Mouse (Mus musculus) erythroid progenitor cell, adult 5-6 weeks (primary cell): ENCODE results near the gene Dlgap3. TPM values are rescaled to one million over a fixed set of nuclear protein-coding genes. Genes with fewer than 3 reads are reported as not detected.

Experiments
- ATAC-seq: replicated peaks from 2 replicates; pipeline ENCODE4 v1.8.0; 2016; ENCODE audit warnings: moderate number of reproducible peaks, mild to moderate bottlenecking, moderate TSS enrichment, inconsistent platforms; ENCODE audit not compliant: poor library complexity, low FRiP score, severe bottlenecking
- total RNA-seq, 2 experiments: library from RNA; stranded (forward) in 1 of 2; stranded (reverse) in 1 of 2; fragments of 150-400 nt in 1 of 2; fragments of 186-747, 209-891 nt in 1 of 2; gene quantifications; 2 replicates each; pipeline versions ENCODE4 v1.2.3 to v1.2.4; 2015 to 2017; ENCODE audit warnings: low replicate concordance in 2 of 2

The Dlgap3 gene
- total RNA-seq, 2 experiments from 2014 or later: not detected

GRCm38 (mm10) chr4:127249701-127250349, 80.8 kb downstream of the Dlgap3 start:
- peak; percentile 87 for ATAC-seq

GRCm38 (mm10) chr4:127251963-127252585, 83.1 kb downstream of the Dlgap3 start:
- ATAC-seq: no peak

GRCm38 (mm10) chr4:127256739-127257138, 87.7 kb downstream of the Dlgap3 start:
- ATAC-seq: no peak

- no peak for ATAC-seq
Observed at GRCm38 (mm10) chr4:127258186-127258897, 89.3 kb downstream of the Dlgap3 start.

GRCm38 (mm10) chr4:127261601-127262000, 92.6 kb downstream of the Dlgap3 start:
- ATAC-seq: no peak

GRCm38 (mm10) chr4:127263438-127264182, 94.6 kb downstream of the Dlgap3 start:
- ATAC-seq: no peak

GRCm38 (mm10) chr4:127264183-127264554, 95.2 kb downstream of the Dlgap3 start:
- no peak for ATAC-seq

- ATAC-seq: no peak
Observed at GRCm38 (mm10) chr4:127278451-127279001, 109.5 kb downstream of the Dlgap3 start.

GRCm38 (mm10) chr4:127279241-127279640, 110.2 kb downstream of the Dlgap3 start:
- no peak for ATAC-seq

Other genes starting within 250 kb of the Dlgap3 start
- gene Zmym4, start 201.1 kb upstream of the Dlgap3 start, total RNA-seq (2015; ENCODE audit: low replicate concordance): 0.84 and 4.7 TPM in 2 replicates
- gene Zmym4, start 201.1 kb upstream of the Dlgap3 start, total RNA-seq (2017; ENCODE audit: low replicate concordance): 2.2 and 13.5 TPM in 2 replicates
- gene Sfpq, start 147.9 kb upstream of the Dlgap3 start, total RNA-seq (2015; ENCODE audit: low replicate concordance): 346 and 537 TPM in 2 replicates
- gene Sfpq, start 147.9 kb upstream of the Dlgap3 start, total RNA-seq (2017; ENCODE audit: low replicate concordance): 851 and 884 TPM in 2 replicates
- gene Zmym1, start 108.1 kb upstream of the Dlgap3 start, total RNA-seq (2015; ENCODE audit: low replicate concordance): 8.4 and 17.3 TPM in 2 replicates
- 10.9 and 16.8 TPM in 2 replicates for gene Zmym1, start 108.1 kb upstream of the Dlgap3 start, total RNA-seq (2017; ENCODE audit: low replicate concordance)
- gene Zmym6, start 91.8 kb upstream of the Dlgap3 start, total RNA-seq (2015; ENCODE audit: low replicate concordance): 3.6 and 4.2 TPM in 2 replicates
- 0.83 and 1.5 TPM in 2 replicates for gene Zmym6, start 91.8 kb upstream of the Dlgap3 start, total RNA-seq (2017; ENCODE audit: low replicate concordance)
- 4.3 and 11.3 TPM in 2 replicates for gene Tmem35b, start 45.5 kb upstream of the Dlgap3 start, total RNA-seq (2015; ENCODE audit: low replicate concordance)
- 0.45 and 2.3 TPM in 2 replicates for gene Tmem35b, start 45.5 kb upstream of the Dlgap3 start, total RNA-seq (2017; ENCODE audit: low replicate concordance)
- 3.8 and 4.0 TPM in 2 replicates for gene Smim12, start 74.6 kb downstream of the Dlgap3 start, total RNA-seq (2015; ENCODE audit: low replicate concordance)
- gene Smim12, start 74.6 kb downstream of the Dlgap3 start, total RNA-seq (2017; ENCODE audit: low replicate concordance): 7.1 and 11.1 TPM in 2 replicates
- gene Gja4, start 144.8 kb downstream of the Dlgap3 start, total RNA-seq (2015; ENCODE audit: low replicate concordance): not detected in 2 replicates
- not detected in 2 replicates for gene Gja4, start 144.8 kb downstream of the Dlgap3 start, total RNA-seq (2017; ENCODE audit: low replicate concordance)
- gene Gjb3, start 161.6 kb downstream of the Dlgap3 start, total RNA-seq (2015; ENCODE audit: low replicate concordance): 0.84 TPM in 1 of 2 replicates, not detected in the other
- not detected in 2 replicates for gene Gjb3, start 161.6 kb downstream of the Dlgap3 start, total RNA-seq (2017; ENCODE audit: low replicate concordance)
- gene Gjb4, start 184.9 kb downstream of the Dlgap3 start, total RNA-seq (2015; ENCODE audit: low replicate concordance): not detected in 2 replicates
- not detected in 2 replicates for gene Gjb4, start 184.9 kb downstream of the Dlgap3 start, total RNA-seq (2017; ENCODE audit: low replicate concordance)
- not detected in 2 replicates for gene Gjb5, start 189.0 kb downstream of the Dlgap3 start, total RNA-seq (2015; ENCODE audit: low replicate concordance)
- gene Gjb5, start 189.0 kb downstream of the Dlgap3 start, total RNA-seq (2017; ENCODE audit: low replicate concordance): not detected in 2 replicates